Mouse (Mus musculus) stomach, adult 2 months (tissue): ENCODE results near the gene Diablo. TPM values are rescaled to one million over a fixed set of nuclear protein-coding genes. Genes with fewer than 3 reads are reported as not detected.

Source experiments
- polyA plus RNA-seq: library from polyadenylated mRNA; depleted of rRNA; stranded (reverse); fragments of >200 nt; gene quantifications from 2 replicates; pipeline ENCODE4 v1.2.3, GENCODE M21; 2012; rRNA removed

Diablo gene
- polyA plus RNA-seq, result 27.7 and 28.2 TPM in 2 replicates

GRCm38 (mm10) chr5:123523692-123524392, at the start of gene Diablo:
Gene Diablo, minus strand, starts transcription at chr5:123524176.

GRCm38 (mm10) chr5:123572357-123573186, 48.6 kb upstream of the Diablo start, which contains the start of gene Vps33a:
Gene Vps33a, minus strand, starts transcription at chr5:123573038.

DNA sequence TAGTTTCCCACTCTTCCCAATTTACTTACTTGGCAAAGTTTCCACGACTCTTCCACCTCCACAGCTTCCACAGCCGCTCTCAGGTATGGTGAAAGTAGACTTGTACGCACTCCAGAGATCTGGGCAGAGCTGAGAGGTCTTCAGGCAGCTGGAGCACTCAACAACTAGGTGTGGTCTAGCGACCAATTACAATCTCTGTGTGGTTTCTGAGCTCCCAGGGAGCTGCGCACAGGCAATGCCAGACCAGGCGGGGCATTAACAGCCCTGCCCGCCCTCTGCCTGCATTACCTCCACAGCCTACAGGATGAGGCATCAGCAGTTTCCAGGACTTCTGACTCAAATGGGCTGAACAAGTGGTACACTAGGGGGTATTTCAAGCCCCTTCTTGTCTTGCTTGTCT, 1.3 kb upstream of the Diablo start, which contains the start of gene Gm49027:
Gm49027 (minus strand) TSS at position 208 of the 400 bp plus-strand sequence.

GRCm38 (mm10) chr5:123510160-123510559, 13.8 kb downstream of the Diablo start, which contains the start of gene B3gnt4:
Gene B3gnt4, plus strand, starts transcription at chr5:123510460.

DNA sequence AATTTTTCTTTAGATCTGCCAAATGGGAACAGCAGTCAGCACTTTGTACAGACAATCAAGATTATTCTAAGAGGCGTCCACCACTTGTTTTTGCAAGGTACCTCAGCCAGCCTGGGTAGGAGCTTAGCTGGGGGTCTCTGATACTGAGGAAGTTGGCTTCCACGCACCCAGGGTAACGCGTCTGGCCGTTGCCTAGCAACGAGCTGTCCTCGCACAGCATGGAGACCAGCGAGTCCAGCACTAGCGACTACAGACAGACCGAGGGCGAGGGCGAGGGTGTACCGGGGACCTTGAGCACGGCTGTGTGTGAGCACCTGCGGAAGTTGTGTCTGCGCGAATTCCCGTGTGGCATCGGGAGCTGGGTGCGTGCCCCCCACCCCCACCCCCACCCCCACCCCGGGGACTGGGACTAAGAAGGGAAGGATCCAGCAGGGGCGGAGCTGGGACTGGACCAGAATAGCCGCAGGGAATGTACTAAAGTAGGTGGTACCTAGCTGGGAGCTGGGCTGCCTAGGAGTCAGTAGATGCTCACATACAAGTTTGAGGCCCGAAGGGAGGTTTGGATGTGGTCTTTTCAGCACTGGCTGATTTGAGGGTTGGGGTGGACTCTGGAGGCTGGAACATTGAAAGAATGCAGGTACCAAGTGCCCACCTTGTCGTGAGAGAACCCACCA, 34.7 kb downstream of the Diablo start, which contains the start of the genes Lrrc43 and Il31:
Lrrc43 (plus strand) TSS at position 194 of the 674 bp plus-strand sequence.
Il31 (minus strand) TSS at position 378 of the 674 bp plus-strand sequence.

Other genes with a start within 250 kb of the Diablo start
- gene Bcl7a, start 180.3 kb downstream of the Diablo start, polyA plus RNA-seq, result 1.9 and 2.6 TPM in 2 replicates
- gene Mlxip, start 129.4 kb downstream of the Diablo start, polyA plus RNA-seq, result 16.9 and 17.8 TPM in 2 replicates
- gene Lrrc43, start 34.9 kb downstream of the Diablo start, polyA plus RNA-seq, result not detected in 2 replicates
- not detected in 2 replicates for gene Il31, start 34.7 kb downstream of the Diablo start, polyA plus RNA-seq
- gene B3gnt4, start 13.7 kb downstream of the Diablo start, polyA plus RNA-seq, result 0.09 TPM in 1 of 2 replicates, not detected in the other
- gene Gm49027, start 1.3 kb upstream of the Diablo start, polyA plus RNA-seq, result 4.1 and 6.3 TPM in 2 replicates
- 3.4 and 3.6 TPM in 2 replicates for gene Vps33a, start 48.9 kb upstream of the Diablo start, polyA plus RNA-seq
- 11.1 and 20.2 TPM in 2 replicates for gene Clip1, start 160.4 kb upstream of the Diablo start, polyA plus RNA-seq
- 9.4 and 9.7 TPM in 2 replicates for gene Zcchc8, start 196.9 kb upstream of the Diablo start, polyA plus RNA-seq
- 1.3 and 3.5 TPM in 2 replicates for gene Rsrc2, start 225.2 kb upstream of the Diablo start, polyA plus RNA-seq
- 0.45 and 0.56 TPM in 2 replicates for gene Kntc1, start 225.5 kb upstream of the Diablo start, polyA plus RNA-seq